Mouse (Mus musculus) neural tube, embryonic 11.5 days (tissue): ENCODE results near the gene Slfn2. TPM values are rescaled to one million over a fixed set of nuclear protein-coding genes. Genes with fewer than 3 reads are reported as not detected.

Experiments
- ATAC-seq: fragments of 200-750 bp; cut with Nextera tagmentation; 2 replicates; pipeline ENCODE4 v1.8.0; 2017; ENCODE audit warnings: moderate number of reproducible peaks, mild to moderate bottlenecking, moderate TSS enrichment, moderate library complexity; ENCODE audit not compliant: insufficient read depth, low FRiP score, low TSS enrichment
- DNase-seq: peaks from one replicate; pipeline ENCODE4 v3.0.0-alpha.2; 2015; ENCODE audit warnings: low spot score
- H3K27ac ChIP-seq: fragments of 300-500 bp; sonication (generic); 2 replicates; pipeline ENCODE4 v1.5.1; 2014; ENCODE audit warnings: low read depth, mild to moderate bottlenecking, low read length
- H3K27me3 ChIP-seq: fragments of 300-500 bp; sonication (generic); 2 replicates; pipeline ENCODE4 v1.6.1; 2014; ENCODE audit warnings: mild to moderate bottlenecking, low read length, mixed read lengths; ENCODE audit not compliant: control insufficient read depth, insufficient read depth
- H3K36me3 ChIP-seq: fragments of 300-500 bp; sonication (generic); 2 replicates; pipeline ENCODE4 v1.6.1; 2014; ENCODE audit warnings: mild to moderate bottlenecking, low read length, moderate library complexity, mixed read lengths; ENCODE audit not compliant: control insufficient read depth, insufficient read depth
- H3K4me1 ChIP-seq: fragments of 300-500 bp; sonication (generic); 2 replicates; pipeline ENCODE4 v1.6.1; 2014; ENCODE audit warnings: low read length, mixed read lengths; ENCODE audit not compliant: control insufficient read depth, insufficient read depth
- H3K4me2 ChIP-seq: fragments of 300-500 bp; sonication (generic); 2 replicates; pipeline ENCODE4 v1.6.1; 2014; ENCODE audit warnings: low read depth, mild to moderate bottlenecking, moderate library complexity
- H3K4me3 ChIP-seq: fragments of 300-500 bp; sonication (generic); 2 replicates; pipeline ENCODE4 v1.5.1; 2014; ENCODE audit warnings: low read depth, low read length
- H3K9ac ChIP-seq: fragments of 300-500 bp; sonication (generic); 2 replicates; pipeline ENCODE4 v1.6.1; 2014; ENCODE audit warnings: mild to moderate bottlenecking, low read length
- H3K9me3 ChIP-seq: fragments of 300-500 bp; sonication (generic); 2 replicates; pipeline ENCODE4 v1.6.1; 2016; ENCODE audit warnings: low read length; ENCODE audit not compliant: control insufficient read depth
- WGBS: fragments of 180-500 bp; shearing (Covaris S2); extraction: QIAGEN DNeasy Blood & Tissue Kit; methylation state at CpG from one replicate; pipeline ENCODE4 v1.1.7; 2014; 5-methylcytosine and 5-hydroxymethylcytosine counted together
- microRNA-seq: library from miRNA; unstranded; fragments of <30 nt; microRNA quantifications from one replicate; pipeline ENCODE4, GENCODE M21; 2016
- polyA plus RNA-seq: library from polyadenylated mRNA; unstranded; fragments of >200 nt; fragmentation: Nextera tagmentation; extraction: Ambion mirVana; gene quantifications from 2 replicates; pipeline ENCODE4 v1.2.1, GENCODE M21; 2014

Gene Slfn2
- polyA plus RNA-seq, 1 experiment from 2014 or later, result 1.5 TPM

DNA sequence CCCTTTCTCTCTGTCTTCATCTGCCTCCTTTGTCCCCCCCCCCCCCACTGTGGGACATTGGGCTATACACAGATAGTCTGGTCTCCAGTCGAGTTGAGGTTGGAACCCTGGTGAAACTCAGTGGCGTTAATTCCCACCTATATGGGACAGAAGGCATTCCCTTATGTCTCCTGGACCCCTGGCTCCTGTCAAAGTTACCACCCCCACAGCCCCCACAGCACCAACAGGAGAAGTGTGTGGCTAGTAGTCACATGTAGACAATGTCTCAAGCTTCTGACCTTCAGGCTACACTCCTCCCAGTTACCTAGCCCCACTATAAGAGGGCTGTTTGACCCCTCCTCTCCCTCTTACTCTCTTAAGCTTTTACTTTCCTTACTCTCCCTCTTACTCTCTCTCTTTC is 19.2 kb downstream of the Slfn2 start:
- DNase-seq, result no peak
- 85% methylated on average over 2 of the region's 2 CpGs for WGBS

GRCm38 (mm10) chr11:83084761-83085160 is 19.8 kb downstream of the Slfn2 start:
- H3K4me3 ChIP-seq, result no peak overlapping the region
- no peaks in the 10 kb centered on the region for H3K36me3 ChIP-seq
- H3K4me2 ChIP-seq, result no peak overlapping the region
- ATAC-seq, result no peak
- no peak overlapping the region for H3K27ac ChIP-seq
- no peaks in the 10 kb centered on the region for H3K9me3 ChIP-seq
- H3K4me1 ChIP-seq, result no peaks in the 10 kb centered on the region
- H3K9ac ChIP-seq, result no peak overlapping the region
- no peak for DNase-seq
- no peaks in the 10 kb centered on the region for H3K27me3 ChIP-seq
- WGBS, result 92% methylated on average over 10 of the region's 10 CpGs

More for the DNA sequence above, 19.2 kb downstream of the Slfn2 start:
- Histone ChIP-seq H3K36me3 (no peaks in the 10 kb centered on the region), H3K27ac (no peak overlapping the region), H3K4me3 (no peak overlapping the region), H3K9ac (no peak overlapping the region), H3K4me2 (no peak overlapping the region), H3K9me3 (no peaks in the 10 kb centered on the region), H3K4me1 (no peaks in the 10 kb centered on the region), H3K27me3 (no peaks in the 10 kb centered on the region)
- no peak for ATAC-seq

DNA sequence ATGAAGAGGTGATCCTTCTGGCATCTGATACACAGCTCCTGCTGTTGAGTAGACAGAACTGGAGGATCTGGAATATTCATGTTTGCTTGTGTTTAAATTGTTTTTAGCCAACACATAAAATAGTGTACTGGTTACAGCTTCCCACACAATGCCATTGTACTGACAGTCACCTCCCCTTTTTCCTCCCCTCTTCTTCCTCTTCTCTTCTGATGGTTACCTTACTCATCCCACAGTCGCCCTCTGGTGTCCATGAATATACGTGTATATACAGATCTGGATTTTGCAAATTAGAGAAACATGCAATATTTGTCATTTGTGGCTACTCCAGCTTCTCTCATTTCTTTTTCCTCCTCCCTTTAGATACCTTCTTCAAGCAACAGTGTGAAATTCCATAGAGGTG is 50.2 kb downstream of the Slfn2 start:
- no peak for DNase-seq
- WGBS, result 38% methylated on average over 2 of the region's 2 CpGs
- no peaks in the 10 kb centered on the region for H3K27me3 ChIP-seq
- H3K4me3 ChIP-seq, result no peak overlapping the region
- no peaks in the 10 kb centered on the region for H3K4me1 ChIP-seq
- no peak overlapping the region for H3K4me2 ChIP-seq
- ATAC-seq, result no peak
- no peaks in the 10 kb centered on the region for H3K9me3 ChIP-seq
- no peaks in the 10 kb centered on the region for H3K36me3 ChIP-seq
- H3K9ac ChIP-seq, result no peak overlapping the region
- H3K27ac ChIP-seq, result no peak overlapping the region

DNA sequence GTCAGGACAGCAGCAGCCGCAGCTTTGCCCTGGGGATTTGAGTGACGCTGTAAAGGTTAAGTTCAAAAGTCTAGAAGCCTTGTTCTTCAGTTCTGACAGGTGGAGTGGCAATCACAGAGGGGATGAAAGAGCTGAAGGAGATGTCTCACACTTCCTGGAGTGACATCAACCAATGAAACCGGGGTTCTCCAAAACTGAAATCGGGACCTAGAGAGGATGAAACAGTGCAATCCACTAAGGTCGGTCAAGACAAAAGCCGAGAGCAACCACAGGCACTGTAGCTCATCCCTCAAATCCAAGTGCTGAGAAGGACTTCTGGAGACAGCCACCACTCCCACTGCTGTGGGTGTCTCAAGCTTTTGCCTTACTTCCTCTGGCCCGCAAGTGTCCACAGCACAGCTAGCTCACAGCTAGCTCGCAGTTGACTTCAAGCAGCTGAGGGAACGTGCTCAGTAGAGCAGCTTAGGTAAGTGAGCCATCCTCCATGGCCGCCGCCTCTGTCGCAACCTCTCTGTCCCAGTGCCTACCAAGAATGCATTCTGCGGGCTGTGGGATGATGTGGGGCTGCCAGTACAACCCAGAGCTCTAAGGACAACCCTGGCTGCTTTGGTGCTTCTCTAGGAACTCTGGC is 51.8 kb downstream of the Slfn2 start, which contains the start of gene Slfn1:
Gene Slfn1, plus strand, starts transcription at position 253 of the 631 bp plus-strand sequence.
- ATAC-seq (no peak), DNase-seq (no peak)
- Histone ChIP-seq H3K4me2 (no peak within 1 kb of the TSS), H3K4me3 (no peak within 1 kb of the TSS), H3K4me1 (no peaks in the 10 kb centered on the region), H3K27ac (no peak within 1 kb of the TSS), H3K9me3 (no peaks in the 10 kb centered on the region), H3K9ac (no peak within 1 kb of the TSS), H3K36me3 (no peaks in the 10 kb centered on the region), H3K27me3 (no peaks in the 10 kb centered on the region)
- WGBS, result 90% methylated on average over 13 of the region's 13 CpGs

DNA sequence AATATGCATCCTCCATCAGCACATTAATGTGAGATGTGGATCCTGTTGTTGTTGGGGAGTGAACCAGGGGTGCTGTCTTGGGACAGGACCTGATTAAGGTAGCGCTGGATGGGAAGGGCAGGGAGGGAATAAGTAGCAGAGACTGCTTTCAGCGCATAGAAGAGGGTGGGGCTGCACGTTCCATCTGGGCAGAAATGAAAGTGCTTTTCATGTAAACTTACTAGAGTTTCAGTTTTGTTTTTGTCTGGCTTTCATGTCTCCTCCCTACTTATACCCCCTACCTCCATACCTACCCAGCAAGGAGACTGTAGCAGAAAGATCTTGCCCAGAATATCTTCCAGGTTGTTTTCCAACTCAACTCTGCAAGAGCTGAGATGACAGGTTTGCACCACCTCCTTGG is 53.1 kb downstream of the Slfn2 start:
- ATAC-seq, result no peak
- no peaks in the 10 kb centered on the region for H3K9me3 ChIP-seq
- no peak overlapping the region for H3K9ac ChIP-seq
- H3K4me1 ChIP-seq, result no peaks in the 10 kb centered on the region
- H3K27me3 ChIP-seq, result no peaks in the 10 kb centered on the region
- H3K4me2 ChIP-seq, result no peak overlapping the region
- H3K36me3 ChIP-seq, result no peaks in the 10 kb centered on the region
- 53% methylated on average over 3 of the region's 3 CpGs for WGBS
- H3K4me3 ChIP-seq, result no peak overlapping the region
- DNase-seq, result no peak
- H3K27ac ChIP-seq, result no peak overlapping the region

Small RNA genes within 50 kb of the gene (microRNA-seq; reads per million reads assigned to microRNA genes)
- gene Gm27598, result not detected

Other genes with a start within 250 kb of the Slfn2 start
- gene Rffl, start 193.9 kb upstream of the Slfn2 start, polyA plus RNA-seq, result 10.2 and 11.9 TPM in 2 replicates
- 14.8 and 17.9 TPM in 2 replicates for gene Rad51d, start 174.5 kb upstream of the Slfn2 start, polyA plus RNA-seq
- gene Fndc8, start 173.0 kb upstream of the Slfn2 start, polyA plus RNA-seq, result 0.13 and 0.39 TPM in 2 replicates
- 28.8 and 29.9 TPM in 2 replicates for gene Nle1, start 156.7 kb upstream of the Slfn2 start, polyA plus RNA-seq
- 7.5 and 8.3 TPM in 2 replicates for gene Unc45b, start 154.6 kb upstream of the Slfn2 start, polyA plus RNA-seq
- 0.74 and 0.86 TPM in 2 replicates for gene Slfn5, start 113.8 kb upstream of the Slfn2 start, polyA plus RNA-seq
- gene Slfn9, start 73.3 kb upstream of the Slfn2 start, polyA plus RNA-seq, result 7.2 and 9.8 TPM in 2 replicates
- gene Slfn8, start 44.3 kb upstream of the Slfn2 start, polyA plus RNA-seq, result 0.14 and 0.19 TPM in 2 replicates
- not detected in 2 replicates for gene Slfn1, start 51.7 kb downstream of the Slfn2 start, polyA plus RNA-seq
- gene Slfn4, start 110.1 kb downstream of the Slfn2 start, polyA plus RNA-seq, result not detected in 2 replicates
- gene Slfn3, start 126.2 kb downstream of the Slfn2 start, polyA plus RNA-seq, result not detected in 2 replicates
- 0.82 and 1.1 TPM in 2 replicates for gene Slfn14, start 221.6 kb downstream of the Slfn2 start, polyA plus RNA-seq
- 134 and 137 TPM in 2 replicates for gene Ap2b1, start 233.9 kb downstream of the Slfn2 start, polyA plus RNA-seq
- 17.0 and 17.9 TPM in 2 replicates for gene Pex12, start 237.5 kb downstream of the Slfn2 start, polyA plus RNA-seq